Mouse (Mus musculus): ENCODE results near the gene Ssbp2. TPM values are rescaled to one million over a fixed set of nuclear protein-coding genes. Genes with fewer than 3 reads are reported as not detected.

Ssbp2 gene
- polyA plus RNA-seq, 1 experiment from 2014 or later, result 79.0 TPM

DNA sequence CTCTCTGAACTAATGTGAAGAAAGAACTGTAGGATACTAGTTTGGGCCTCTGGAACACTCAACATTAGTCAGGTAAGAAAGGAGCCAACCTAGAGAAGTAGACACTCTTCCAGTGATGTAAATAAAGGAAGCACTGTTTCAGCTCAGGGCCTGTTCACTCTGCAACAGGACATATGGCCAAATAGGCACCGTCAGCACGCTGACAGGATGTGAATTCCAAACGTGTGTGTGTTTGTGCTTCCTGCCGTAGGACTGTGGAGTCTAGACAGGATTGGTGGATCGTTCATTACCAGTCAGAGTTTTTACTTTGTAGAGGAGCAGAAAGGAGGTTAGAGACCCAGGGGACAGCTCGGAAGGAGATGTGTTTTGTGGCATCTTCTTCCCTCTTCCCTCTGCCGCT is 174.0 kb downstream of the Ssbp2 start:
- 0 out of 2 replicates have a peak, but pooled peaks have one; percentile 51 for ATAC-seq (ENCODE audit: insufficient number of reproducible peaks, low FRiP score)
- WGBS, result 43% methylated on average over 7 of the region's 7 CpGs

GRCm38 (mm10) chr13:91635957-91636356 is 175.9 kb downstream of the Ssbp2 start:
- 76% methylated on average over 2 of the region's 2 CpGs for WGBS
- no peak overlapping the region for H3K27ac ChIP-seq (ENCODE audit: poor library complexity, severe bottlenecking)
- ATAC-seq (ENCODE audit: insufficient number of reproducible peaks, low FRiP score), result no peak
- H3K9ac ChIP-seq, result no peak overlapping the region
- H3K9me3 ChIP-seq (replicated peaks), result no peaks in the 10 kb centered on the region
- H3K27me3 ChIP-seq (replicated peaks), result no peaks in the 10 kb centered on the region
- peaks cover 20% of the 10 kb centered on the region for H3K4me1 ChIP-seq (replicated peaks)
- H3K4me2 ChIP-seq, result no peak overlapping the region
- H3K4me3 ChIP-seq, result no peak overlapping the region
- H3K36me3 ChIP-seq, result no peaks in the 10 kb centered on the region

More for the DNA sequence above, 174.0 kb downstream of the Ssbp2 start:
- Histone ChIP-seq H3K4me3 (no peak overlapping the region), H3K9ac (no peak overlapping the region), H3K27ac (ENCODE audit: poor library complexity, severe bottlenecking) (no peak overlapping the region), H3K4me1 (replicated peaks) (peaks cover 18% of the 10 kb centered on the region), H3K4me2 (no peak overlapping the region), H3K9me3 (replicated peaks) (no peaks in the 10 kb centered on the region), H3K27me3 (replicated peaks) (no peaks in the 10 kb centered on the region), H3K36me3 (no peaks in the 10 kb centered on the region)

DNA sequence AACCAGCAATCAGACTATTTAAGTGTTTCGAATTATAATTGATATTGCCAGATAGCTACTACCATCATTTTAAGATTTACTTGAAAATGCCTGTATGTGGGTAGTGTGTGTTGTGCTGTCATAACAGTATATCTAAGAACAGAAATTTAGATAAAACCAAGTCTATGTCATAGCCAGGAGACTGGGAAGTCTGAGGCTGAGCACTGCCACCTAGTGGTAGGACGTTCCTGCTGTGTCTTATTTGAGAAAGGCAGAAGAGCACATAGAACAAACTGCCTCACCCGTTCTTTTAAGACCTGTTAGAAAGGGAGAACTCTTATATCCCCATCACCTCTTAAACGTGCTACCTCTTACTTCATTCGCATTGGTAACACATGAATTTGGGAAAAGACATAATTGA is 176.7 kb downstream of the Ssbp2 start:
- Histone ChIP-seq H3K27ac (ENCODE audit: poor library complexity, severe bottlenecking) (no peak overlapping the region), H3K36me3 (no peaks in the 10 kb centered on the region), H3K4me2 (no peak overlapping the region), H3K9ac (no peak overlapping the region), H3K9me3 (replicated peaks) (no peaks in the 10 kb centered on the region), H3K27me3 (replicated peaks) (no peaks in the 10 kb centered on the region), H3K4me1 (replicated peaks) (peaks cover 17% of the 10 kb centered on the region), H3K4me3 (no peak overlapping the region)
- peak; percentile 48; the same call in 1 of the 2 replicates for ATAC-seq (ENCODE audit: insufficient number of reproducible peaks, low FRiP score)
- 12% methylated on average over 5 of the region's 5 CpGs for WGBS

- no peaks in the 10 kb centered on the region for H3K27me3 ChIP-seq (replicated peaks)
- H3K27ac ChIP-seq (ENCODE audit: poor library complexity, severe bottlenecking), result no peak overlapping the region
- H3K36me3 ChIP-seq, result no peaks in the 10 kb centered on the region
- peaks cover 15% of the 10 kb centered on the region for H3K4me1 ChIP-seq (replicated peaks)
- no peak overlapping the region for H3K4me3 ChIP-seq
- no peak overlapping the region for H3K9ac ChIP-seq
- no peak for ATAC-seq (ENCODE audit: insufficient number of reproducible peaks, low FRiP score)
- H3K9me3 ChIP-seq (replicated peaks), result no peaks in the 10 kb centered on the region
- H3K4me2 ChIP-seq, result no peak overlapping the region
- WGBS, result 5% methylated on average over 5 of the region's 5 CpGs
Measured at GRCm38 (mm10) chr13:91638836-91639235, 178.8 kb downstream of the Ssbp2 start.

DNA sequence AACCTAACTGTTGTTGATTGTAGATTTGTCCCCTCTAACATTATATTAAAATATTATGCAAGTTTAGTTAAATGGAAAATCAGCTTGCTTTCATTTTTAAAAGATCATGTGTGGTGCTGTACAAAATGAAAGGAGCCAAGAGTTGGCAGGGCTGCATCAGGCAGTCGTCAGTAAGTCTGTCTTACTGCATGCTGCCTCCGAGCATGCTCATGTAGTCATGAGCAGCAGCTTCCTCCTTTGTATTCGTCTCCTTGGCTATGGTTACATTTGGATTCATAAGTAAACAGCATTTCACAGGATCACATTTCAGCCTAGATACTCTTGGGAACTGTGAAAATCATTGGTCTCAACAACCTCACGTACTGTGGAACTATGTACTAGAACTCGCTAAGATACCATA is 180.1 kb downstream of the Ssbp2 start:
- H3K27ac ChIP-seq (ENCODE audit: poor library complexity, severe bottlenecking), result no peak overlapping the region
- no peaks in the 10 kb centered on the region for H3K27me3 ChIP-seq (replicated peaks)
- H3K4me2 ChIP-seq, result no peak overlapping the region
- WGBS, result 73% methylated on average over 5 of the region's 5 CpGs
- ATAC-seq (ENCODE audit: insufficient number of reproducible peaks, low FRiP score), result no peak
- H3K9me3 ChIP-seq (replicated peaks), result no peaks in the 10 kb centered on the region
- H3K9ac ChIP-seq, result no peak overlapping the region
- H3K4me1 ChIP-seq (replicated peaks), result peaks cover 10% of the 10 kb centered on the region
- H3K36me3 ChIP-seq, result no peaks in the 10 kb centered on the region
- H3K4me3 ChIP-seq, result no peak overlapping the region

GRCm38 (mm10) chr13:91648240-91648639 is 188.2 kb downstream of the Ssbp2 start:
- WGBS, result 28% methylated on average over 6 of the region's 6 CpGs
- no peak for ATAC-seq (ENCODE audit: insufficient number of reproducible peaks, low FRiP score)

GRCm38 (mm10) chr13:91649926-91650325 is 189.8 kb downstream of the Ssbp2 start:
- H3K27me3 ChIP-seq (replicated peaks), result no peaks in the 10 kb centered on the region
- no peak for ATAC-seq (ENCODE audit: insufficient number of reproducible peaks, low FRiP score)
- no peak overlapping the region for H3K27ac ChIP-seq (ENCODE audit: poor library complexity, severe bottlenecking)
- H3K36me3 ChIP-seq, result peaks cover 4% of the 10 kb centered on the region
- 71% methylated on average over 7 of the region's 7 CpGs for WGBS
- no peak overlapping the region for H3K4me2 ChIP-seq
- H3K9me3 ChIP-seq (replicated peaks), result no peaks in the 10 kb centered on the region
- no peak overlapping the region for H3K4me3 ChIP-seq
- no peaks in the 10 kb centered on the region for H3K4me1 ChIP-seq (replicated peaks)
- no peak overlapping the region for H3K9ac ChIP-seq

More at GRCm38 (mm10) chr13:91648240-91648639, 188.2 kb downstream of the Ssbp2 start:
- Histone ChIP-seq H3K9ac (no peak overlapping the region), H3K4me2 (no peak overlapping the region), H3K36me3 (peaks cover 4% of the 10 kb centered on the region; the same call in 1 of the 2 replicates), H3K27ac (ENCODE audit: poor library complexity, severe bottlenecking) (no peak overlapping the region), H3K4me1 (replicated peaks) (0 out of 2 replicates have a peak, but pooled peaks cover 3% of the 10 kb centered on the region), H3K27me3 (replicated peaks) (no peaks in the 10 kb centered on the region), H3K9me3 (replicated peaks) (no peaks in the 10 kb centered on the region), H3K4me3 (no peak overlapping the region)

GRCm38 (mm10) chr13:91661068-91661795 is 201.1 kb downstream of the Ssbp2 start:
- no peak overlapping the region for H3K9ac ChIP-seq
- no peaks in the 10 kb centered on the region for H3K9me3 ChIP-seq (replicated peaks)
- H3K4me1 ChIP-seq (replicated peaks), result 0 out of 2 replicates have a peak, but pooled peaks cover 3% of the 10 kb centered on the region
- H3K4me2 ChIP-seq, result no peak overlapping the region
- H3K4me3 ChIP-seq, result no peak overlapping the region
- no peak overlapping the region for H3K27ac ChIP-seq (ENCODE audit: poor library complexity, severe bottlenecking)
- H3K27me3 ChIP-seq (replicated peaks), result no peaks in the 10 kb centered on the region
- no peak for ATAC-seq (ENCODE audit: insufficient number of reproducible peaks, low FRiP score)
- no peaks in the 10 kb centered on the region for H3K36me3 ChIP-seq
- 68% methylated on average over 5 of the region's 5 CpGs for WGBS

GRCm38 (mm10) chr13:91662751-91663150 is 202.7 kb downstream of the Ssbp2 start:
- H3K27ac ChIP-seq (ENCODE audit: poor library complexity, severe bottlenecking), result no peak overlapping the region
- no peak overlapping the region for H3K9ac ChIP-seq
- peaks cover 4% of the 10 kb centered on the region; the same call in 1 of the 2 replicates for H3K36me3 ChIP-seq
- no peaks in the 10 kb centered on the region for H3K27me3 ChIP-seq (replicated peaks)
- H3K9me3 ChIP-seq (replicated peaks), result no peaks in the 10 kb centered on the region
- no peak overlapping the region for H3K4me3 ChIP-seq
- no peak for ATAC-seq (ENCODE audit: insufficient number of reproducible peaks, low FRiP score)
- 0 out of 2 replicates have a peak, but pooled peaks cover 3% of the 10 kb centered on the region for H3K4me1 ChIP-seq (replicated peaks)
- H3K4me2 ChIP-seq, result no peak overlapping the region
- WGBS, result 61% methylated on average over 2 of the region's 2 CpGs

GRCm38 (mm10) chr13:91673241-91673640 is 213.2 kb downstream of the Ssbp2 start:
- 69% methylated on average over 3 of the region's 3 CpGs for WGBS
- Histone ChIP-seq H3K4me1 (replicated peaks) (no peaks in the 10 kb centered on the region), H3K36me3 (peaks cover 3% of the 10 kb centered on the region; the same call in 1 of the 2 replicates), H3K9ac (no peak overlapping the region), H3K27me3 (replicated peaks) (no peaks in the 10 kb centered on the region), H3K9me3 (replicated peaks) (no peaks in the 10 kb centered on the region), H3K4me3 (no peak overlapping the region), H3K4me2 (no peak overlapping the region), H3K27ac (ENCODE audit: poor library complexity, severe bottlenecking) (no peak overlapping the region)
- no peak for ATAC-seq (ENCODE audit: insufficient number of reproducible peaks, low FRiP score)

DNA sequence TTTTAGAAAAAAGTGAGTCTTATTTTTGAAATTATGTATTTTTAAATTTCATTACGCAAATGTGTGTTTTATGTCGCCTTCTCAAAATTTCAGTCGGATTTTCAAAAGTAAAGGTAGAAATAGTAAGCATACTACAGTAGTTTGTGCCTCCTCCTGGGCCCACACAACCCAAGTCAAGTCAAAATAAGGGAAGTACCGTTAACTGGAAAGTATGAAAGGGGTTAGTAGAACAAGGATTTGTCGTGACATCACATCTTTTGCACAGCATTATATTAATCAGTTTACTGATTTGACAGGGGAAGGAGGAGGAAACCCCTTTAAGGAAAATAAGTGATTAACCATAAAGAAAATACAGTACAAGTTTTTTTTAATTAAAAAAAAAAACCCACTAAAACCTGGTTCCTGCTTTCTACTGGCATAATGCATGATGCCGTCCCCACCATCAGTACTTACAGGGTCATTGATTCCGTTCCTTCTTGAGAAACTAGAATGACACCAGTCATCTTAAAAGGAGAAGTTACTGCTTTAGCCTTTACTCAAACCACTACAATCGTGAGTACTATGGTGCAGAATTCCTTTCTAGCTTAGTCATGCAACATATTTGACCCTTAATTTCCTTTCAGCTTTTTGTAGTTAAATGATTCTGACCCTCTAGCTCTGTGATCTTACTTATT is 220.8 kb downstream of the Ssbp2 start:
- no peaks in the 10 kb centered on the region for H3K27me3 ChIP-seq (replicated peaks)
- H3K27ac ChIP-seq (ENCODE audit: poor library complexity, severe bottlenecking), result no peak overlapping the region
- WGBS, result 84% methylated on average over 8 of the region's 8 CpGs
- no peaks in the 10 kb centered on the region for H3K9me3 ChIP-seq (replicated peaks)
- ATAC-seq (ENCODE audit: insufficient number of reproducible peaks, low FRiP score), result no peak
- H3K4me1 ChIP-seq (replicated peaks), result no peaks in the 10 kb centered on the region
- no peak overlapping the region for H3K9ac ChIP-seq
- H3K4me3 ChIP-seq, result no peak overlapping the region
- H3K36me3 ChIP-seq, result peaks cover 4% of the 10 kb centered on the region; the same call in 1 of the 2 replicates
- no peak overlapping the region for H3K4me2 ChIP-seq

Measured in heart, embryonic 12.5 days (tissue).